Mouse (Mus musculus): ENCODE measurements around the gene Tlnrd1. TPM values are rescaled to one million over a fixed set of nuclear protein-coding genes. Genes with fewer than 3 reads are reported as not detected.

The Tlnrd1 gene
- total and polyA plus RNA-seq, 3 experiments, result 3.7 to 21.2 (median 6.9) TPM

- ATAC-seq (ENCODE audit: extremely low read depth, insufficient number of reproducible peaks, low FRiP score, poor library complexity, severe bottlenecking), result no peak
Measured at GRCm38 (mm10) chr7:83911909-83912308, 27.8 kb upstream of the Tlnrd1 start.

GRCm38 (mm10) chr7:83904831-83905230 is 20.7 kb upstream of the Tlnrd1 start:
- DNase-seq (ENCODE audit: low spot score), result no peak
- no peak overlapping the region for H3K4me3 ChIP-seq (ENCODE audit: low read depth, low read length)
- no peak; the same call in 1 of the 2 replicates for ATAC-seq (ENCODE audit: extremely low read depth, insufficient number of reproducible peaks, low FRiP score, poor library complexity, severe bottlenecking)

More at GRCm38 (mm10) chr7:83911909-83912308, 27.8 kb upstream of the Tlnrd1 start:
- DNase-seq (ENCODE audit: low spot score), result no peak
- no peaks in the 10 kb centered on the region for H3K9me3 ChIP-seq (replicated peaks)
- H3K27me3 ChIP-seq (ENCODE audit: insufficient read depth, low read length), result peaks cover 12% of the 10 kb centered on the region
- TF ChIP-seq CTCF (IDR thresholded peaks at IDR 0.05; ENCODE audit: low read depth, low read length) (no peak), TAL1 (conservative IDR thresholded peaks at IDR 0.05; ENCODE audit: low read depth, low read length) (no peak), GATA2 (IDR thresholded peaks at IDR 0.05; ENCODE audit: borderline replicate concordance, low read depth, low read length) (no peak), GATA1 (IDR thresholded peaks at IDR 0.05; ENCODE audit: borderline replicate concordance, low read length) (no peak), POLR2AphosphoS5 (IDR thresholded peaks at IDR 0.05; ENCODE audit: insufficient replicate concordance, low read depth, low read length) (no peak)
- no peaks in the 10 kb centered on the region for H3K36me3 ChIP-seq (replicated peaks)
- H3K4me1 ChIP-seq (ENCODE audit: insufficient read depth, low read depth, low read length), result no peaks in the 10 kb centered on the region
- H3K4me3 ChIP-seq (ENCODE audit: low read depth, low read length), result no peak overlapping the region

GRCm38 (mm10) chr7:83902296-83903145 is 18.4 kb upstream of the Tlnrd1 start:
- no peak for TF ChIP-seq GATA1 (IDR thresholded peaks at IDR 0.05; ENCODE audit: borderline replicate concordance, low read length)
- TF ChIP-seq TAL1 (conservative IDR thresholded peaks at IDR 0.05; ENCODE audit: low read depth, low read length), result no peak
- peaks cover 45% of the 10 kb centered on the region for H3K36me3 ChIP-seq (replicated peaks)
- no peak overlapping the region for H3K4me3 ChIP-seq (ENCODE audit: low read depth, low read length)

More at GRCm38 (mm10) chr7:83904831-83905230, 20.7 kb upstream of the Tlnrd1 start:
- no peak for TF ChIP-seq POLR2AphosphoS5 (IDR thresholded peaks at IDR 0.05; ENCODE audit: insufficient replicate concordance, low read depth, low read length)
- no peak for TF ChIP-seq TAL1 (conservative IDR thresholded peaks at IDR 0.05; ENCODE audit: low read depth, low read length)
- TF ChIP-seq GATA2 (IDR thresholded peaks at IDR 0.05; ENCODE audit: borderline replicate concordance, low read depth, low read length), result no peak
- Histone ChIP-seq H3K9me3 (replicated peaks) (no peaks in the 10 kb centered on the region), H3K27me3 (ENCODE audit: insufficient read depth, low read length) (peaks cover 10% of the 10 kb centered on the region), H3K4me1 (ENCODE audit: insufficient read depth, low read depth, low read length) (peaks cover 6% of the 10 kb centered on the region; the same call in 1 of the 2 replicates), H3K36me3 (replicated peaks) (peaks cover 22% of the 10 kb centered on the region)

GRCm38 (mm10) chr7:83901425-83901824 is 17.3 kb upstream of the Tlnrd1 start:
- Histone ChIP-seq H3K27me3 (ENCODE audit: insufficient read depth, low read length) (peaks cover 5% of the 10 kb centered on the region; the same call in 1 of the 2 replicates), H3K9me3 (replicated peaks) (no peaks in the 10 kb centered on the region), H3K4me3 (ENCODE audit: low read depth, low read length) (no peak overlapping the region), H3K4me1 (ENCODE audit: insufficient read depth, low read depth, low read length) (peaks cover 14% of the 10 kb centered on the region), H3K36me3 (replicated peaks) (peaks cover 53% of the 10 kb centered on the region)
- no peak for DNase-seq (ENCODE audit: low spot score)
- no peak for ATAC-seq (ENCODE audit: extremely low read depth, insufficient number of reproducible peaks, low FRiP score, poor library complexity, severe bottlenecking)
- TF ChIP-seq GATA1 (IDR thresholded peaks at IDR 0.05; ENCODE audit: borderline replicate concordance, low read length), result no peak
- no peak for TF ChIP-seq CTCF (IDR thresholded peaks at IDR 0.05; ENCODE audit: low read depth, low read length)
- no peak for TF ChIP-seq TAL1 (conservative IDR thresholded peaks at IDR 0.05; ENCODE audit: low read depth, low read length)
- TF ChIP-seq POLR2AphosphoS5 (IDR thresholded peaks at IDR 0.05; ENCODE audit: insufficient replicate concordance, low read depth, low read length), result no peak
- no peak for TF ChIP-seq GATA2 (IDR thresholded peaks at IDR 0.05; ENCODE audit: borderline replicate concordance, low read depth, low read length)

More at GRCm38 (mm10) chr7:83902296-83903145, 18.4 kb upstream of the Tlnrd1 start:
- Histone ChIP-seq H3K9me3 (replicated peaks) (no peaks in the 10 kb centered on the region), H3K27me3 (ENCODE audit: insufficient read depth, low read length) (peaks cover 5% of the 10 kb centered on the region; the same call in 1 of the 2 replicates), H3K4me1 (ENCODE audit: insufficient read depth, low read depth, low read length) (peaks cover 9% of the 10 kb centered on the region)
- DNase-seq (ENCODE audit: low spot score) (no peak), ATAC-seq (ENCODE audit: extremely low read depth, insufficient number of reproducible peaks, low FRiP score, poor library complexity, severe bottlenecking) (no peak)

GRCm38 (mm10) chr7:83900519-83900918 is 16.4 kb upstream of the Tlnrd1 start:
- no peak overlapping the region for H3K4me3 ChIP-seq (ENCODE audit: low read depth, low read length)
- no peak for TF ChIP-seq GATA2 (IDR thresholded peaks at IDR 0.05; ENCODE audit: borderline replicate concordance, low read depth, low read length)
- TF ChIP-seq CTCF (IDR thresholded peaks at IDR 0.05; ENCODE audit: low read depth, low read length), result no peak
- TF ChIP-seq GATA1 (IDR thresholded peaks at IDR 0.05; ENCODE audit: borderline replicate concordance, low read length), result no peak
- TF ChIP-seq TAL1 (conservative IDR thresholded peaks at IDR 0.05; ENCODE audit: low read depth, low read length), result no peak
- no peak for TF ChIP-seq POLR2AphosphoS5 (IDR thresholded peaks at IDR 0.05; ENCODE audit: insufficient replicate concordance, low read depth, low read length)
- no peaks in the 10 kb centered on the region for H3K27me3 ChIP-seq (ENCODE audit: insufficient read depth, low read length)
- H3K9me3 ChIP-seq (replicated peaks), result no peaks in the 10 kb centered on the region
- peaks cover 17% of the 10 kb centered on the region for H3K4me1 ChIP-seq (ENCODE audit: insufficient read depth, low read depth, low read length)
- H3K36me3 ChIP-seq (replicated peaks), result peaks cover 58% of the 10 kb centered on the region
- DNase-seq (ENCODE audit: low spot score) (no peak), ATAC-seq (ENCODE audit: extremely low read depth, insufficient number of reproducible peaks, low FRiP score, poor library complexity, severe bottlenecking) (no peak)

- Histone ChIP-seq H3K4me1 (ENCODE audit: insufficient read depth, low read depth, low read length) (peaks cover 30% of the 10 kb centered on the region), H3K27me3 (ENCODE audit: insufficient read depth, low read length) (no peaks in the 10 kb centered on the region), H3K36me3 (replicated peaks) (peaks cover 74% of the 10 kb centered on the region), H3K4me3 (ENCODE audit: low read depth, low read length) (no peak overlapping the region), H3K9me3 (replicated peaks) (no peaks in the 10 kb centered on the region)
- ATAC-seq (ENCODE audit: extremely low read depth, insufficient number of reproducible peaks, low FRiP score, poor library complexity, severe bottlenecking) (no peak), DNase-seq (ENCODE audit: low spot score) (no peak)
- no peak for TF ChIP-seq GATA1 (IDR thresholded peaks at IDR 0.05; ENCODE audit: borderline replicate concordance, low read length)
- no peak for TF ChIP-seq POLR2AphosphoS5 (IDR thresholded peaks at IDR 0.05; ENCODE audit: insufficient replicate concordance, low read depth, low read length)
- no peak for TF ChIP-seq TAL1 (conservative IDR thresholded peaks at IDR 0.05; ENCODE audit: low read depth, low read length)
- no peak for TF ChIP-seq CTCF (IDR thresholded peaks at IDR 0.05; ENCODE audit: low read depth, low read length)
- no peak for TF ChIP-seq GATA2 (IDR thresholded peaks at IDR 0.05; ENCODE audit: borderline replicate concordance, low read depth, low read length)
Measured at GRCm38 (mm10) chr7:83898267-83898666, 14.2 kb upstream of the Tlnrd1 start.

All from G1E (cell line).